Comparison of ENCODE assay signal across 10 mouse cellular contexts in the genomic region with DNA sequence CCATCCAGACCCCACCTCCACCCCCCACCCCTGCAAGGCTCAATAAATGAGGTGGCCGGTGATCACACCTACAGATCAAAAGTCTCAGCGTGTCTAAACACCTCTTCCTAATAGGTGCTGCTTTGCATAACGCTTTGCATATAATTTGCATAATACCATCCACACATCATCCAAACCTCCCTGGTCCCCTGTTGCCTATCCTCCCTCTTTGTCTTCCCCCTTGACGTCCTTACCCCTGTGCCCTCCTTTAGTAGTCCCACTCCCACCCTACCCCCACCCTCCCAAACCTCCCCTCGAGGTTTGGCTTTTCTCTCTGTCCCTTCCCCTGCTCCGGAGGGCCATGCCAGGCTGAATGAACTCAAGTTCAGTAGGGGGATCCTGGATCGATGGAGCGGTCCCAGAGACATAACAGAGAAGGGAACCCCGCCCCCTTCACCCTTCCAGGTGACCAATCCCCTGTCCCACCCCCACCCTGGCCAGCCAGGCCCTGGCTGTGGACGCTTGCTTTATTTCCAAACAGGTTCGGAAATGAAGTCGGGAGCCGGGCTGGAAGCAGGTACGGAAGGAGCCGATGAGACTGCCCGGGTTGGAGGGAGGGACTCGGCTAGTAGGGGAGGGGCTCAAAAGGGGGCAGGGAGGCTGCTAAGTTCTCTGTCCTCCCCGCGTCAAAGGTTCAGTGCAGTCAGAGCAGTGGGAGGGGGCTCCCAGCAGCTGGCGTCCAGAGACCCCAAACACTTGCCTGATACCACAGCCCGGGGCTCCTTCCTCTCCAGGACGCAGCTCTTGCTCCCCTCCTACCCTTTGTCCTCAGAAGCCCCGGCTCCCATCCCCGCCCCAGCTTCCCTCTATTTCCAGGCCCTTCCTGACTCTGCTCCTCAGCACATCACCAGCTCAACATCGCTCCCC.
DNase-seq lines count a peak whose midpoint lies in the region; ATAC-seq and TF ChIP-seq lines count a peak whose summit lies in the region.
"Had no signal": no experiment of that assay in that cellular context is flagged by ENCODE, and none has a peak within 500 bp of the region (broad histone marks: within the 10 kb centered on the region; RNA-seq: fewer than 3 reads in every experiment).

No protein-coding gene starts in this region.

- 2% methylated on average over 25 of the region's 25 CpGs for WGBS in heart, embryonic 12.5 days
- WGBS in embryonic facial prominence, embryonic 13.5 days: 3% methylated on average over 25 of the region's 25 CpGs
- WGBS in intestine, embryonic 16.5 days: 9% methylated on average over 25 of the region's 25 CpGs
- WGBS in midbrain, postnatal 0 days: 10% methylated on average over 24 of the region's 25 CpGs

- no peak for DNase-seq in heart, postnatal 10 days
- DNase-seq in midbrain, postnatal 0 days (ENCODE audit: low spot score): no peak
- no peak for DNase-seq in urinary bladder, postnatal 14 days (ENCODE audit: low spot score)
- no peak for DNase-seq in left cerebral cortex, postnatal 10 days (ENCODE audit: extremely low spot score in 1 of 2, low spot score in 2 of 2)
- no peak for DNase-seq in MN1 (ENCODE audit: low spot score)
- DNase-seq: adrenal gland, postnatal 14 days; right cerebral cortex, postnatal 14 days had no signal

- intact Hi-C loops in heart, postnatal 10 days (cut with DNase I): loop anchor here (10.0 kb wide), 1 partner anchor 520 kb away; no protein-coding TSS in a partner anchor
- intact Hi-C loops in left cerebral cortex, postnatal 10 days (cut with DNase I): no loop called here

- no peak overlapping the region for H3K27ac ChIP-seq in heart, embryonic 12.5 days (ENCODE audit: poor library complexity, severe bottlenecking)
- H3K27ac ChIP-seq in embryonic facial prominence, embryonic 13.5 days: no peak overlapping the region
- no peak overlapping the region for H3K27ac ChIP-seq in intestine, embryonic 16.5 days (ENCODE audit: low read length)
- no peak overlapping the region for H3K27ac ChIP-seq in midbrain, postnatal 0 days (ENCODE audit: low read depth, low read length)

- H3K9ac ChIP-seq in heart, embryonic 12.5 days: peak overlapping the region; percentile 38
- H3K9ac ChIP-seq in embryonic facial prominence, embryonic 13.5 days: peak overlapping the region; percentile 65
- peak overlapping the region; percentile 47 for H3K9ac ChIP-seq in intestine, embryonic 16.5 days (ENCODE audit: low read depth, low read length)
- H3K9ac ChIP-seq in midbrain, postnatal 0 days (replicated peaks; ENCODE audit: low read length, poor library complexity, severe bottlenecking): no peak overlapping the region

- no peaks in the 10 kb centered on the region for H3K36me3 ChIP-seq in heart, embryonic 12.5 days
- H3K36me3 ChIP-seq in embryonic facial prominence, embryonic 13.5 days: no peaks in the 10 kb centered on the region
- no peaks in the 10 kb centered on the region for H3K36me3 ChIP-seq in intestine, embryonic 16.5 days (ENCODE audit: control insufficient read depth, insufficient read depth, low read length)
- H3K36me3 ChIP-seq in midbrain, postnatal 0 days (ENCODE audit: insufficient read depth, low read length): 0 out of 2 replicates have a peak, but pooled peaks cover 4% of the 10 kb centered on the region

- H3K9me3 ChIP-seq in heart, embryonic 12.5 days (replicated peaks): no peaks in the 10 kb centered on the region
- H3K9me3 ChIP-seq in embryonic facial prominence, embryonic 13.5 days: no peaks in the 10 kb centered on the region
- H3K9me3 ChIP-seq in intestine, embryonic 16.5 days (ENCODE audit: control insufficient read depth, low read length): no peaks in the 10 kb centered on the region
- H3K9me3 ChIP-seq in midbrain, postnatal 0 days (ENCODE audit: low read length): no peaks in the 10 kb centered on the region

- peak overlapping the region; percentile 78 for H3K4me2 ChIP-seq in heart, embryonic 12.5 days
- peak overlapping the region; percentile 68 for H3K4me2 ChIP-seq in embryonic facial prominence, embryonic 13.5 days
- H3K4me2 ChIP-seq in intestine, embryonic 16.5 days (ENCODE audit: low read depth, low read length): peak overlapping the region; percentile 50
- H3K4me2 ChIP-seq in midbrain, postnatal 0 days (ENCODE audit: low read depth, low read length, poor library complexity, severe bottlenecking): peak overlapping the region; percentile 36

- H3K4me3 ChIP-seq in heart, embryonic 12.5 days: peak overlapping the region; percentile 31
- H3K4me3 ChIP-seq in embryonic facial prominence, embryonic 13.5 days: peak overlapping the region; percentile 40
- peak overlapping the region; percentile 17 for H3K4me3 ChIP-seq in intestine, embryonic 16.5 days (ENCODE audit: low read length)
- 0 out of 2 replicates have a peak overlapping the region, but pooled peaks have one; percentile 10 for H3K4me3 ChIP-seq in midbrain, postnatal 0 days (ENCODE audit: low read depth, low read length)

- ATAC-seq in heart, embryonic 12.5 days (ENCODE audit: insufficient number of reproducible peaks, low FRiP score): no peak; the same call in 1 of the 2 replicates
- ATAC-seq in embryonic facial prominence, embryonic 13.5 days (ENCODE audit: insufficient number of reproducible peaks, insufficient read depth, low FRiP score, low TSS enrichment, low read depth): no peak
- ATAC-seq in intestine, embryonic 16.5 days: 0 out of 2 replicates have a peak, but pooled peaks have one; percentile 12
- peak; percentile 32; the same call in 1 of the 2 replicates for ATAC-seq in midbrain, postnatal 0 days (ENCODE audit: low FRiP score)

- TF ChIP-seq CTCF in midbrain, postnatal 0 days (IDR thresholded peaks at IDR 0.05): no peak

- H3K4me1 ChIP-seq in heart, embryonic 12.5 days (replicated peaks): peaks cover 22% of the 10 kb centered on the region
- peaks cover 29% of the 10 kb centered on the region for H3K4me1 ChIP-seq in embryonic facial prominence, embryonic 13.5 days
- peaks cover 9% of the 10 kb centered on the region for H3K4me1 ChIP-seq in intestine, embryonic 16.5 days (ENCODE audit: control insufficient read depth, insufficient read depth, low read length)
- no peaks in the 10 kb centered on the region for H3K4me1 ChIP-seq in midbrain, postnatal 0 days (ENCODE audit: insufficient read depth, low read length)

- H3K27me3 ChIP-seq in heart, embryonic 12.5 days (replicated peaks): peaks cover 28% of the 10 kb centered on the region
- peaks cover 8% of the 10 kb centered on the region for H3K27me3 ChIP-seq in embryonic facial prominence, embryonic 13.5 days
- peaks cover 15% of the 10 kb centered on the region for H3K27me3 ChIP-seq in intestine, embryonic 16.5 days (replicated peaks; ENCODE audit: control insufficient read depth, insufficient read depth, low read length)
- no peaks in the 10 kb centered on the region for H3K27me3 ChIP-seq in midbrain, postnatal 0 days (ENCODE audit: insufficient read depth, low read length)

Comparison
In these comparisons a context has a peak if more than half of its experiments do, and no peak if none do; other contexts are left out.
1. ATAC-seq: peak in intestine, embryonic 16.5 days (single experiment) and midbrain, postnatal 0 days (single experiment); none in heart, embryonic 12.5 days (single experiment) and embryonic facial prominence, embryonic 13.5 days (single experiment).
2. Peak in every context shown above with its lines, with median percentiles within 50 percentile points of each other: H3K4me2 ChIP-seq and H3K4me3 ChIP-seq.